Mouse (Mus musculus): ENCODE data around the gene Pip4p1.
"Not testable (repeated sequence)": the region's sequence is repeated elsewhere in the genome, so short reads cannot be mapped to it uniquely, and the experiment has no call there.

Pip4p1 gene

GRCm38 (mm10) chr14:50930754-50931492 is at the start of gene Pip4p1, which contains the start of gene Pnp:
Gene Pip4p1, minus strand, starts transcription at chr14:50930856.
Gene Pnp, plus strand, starts transcription at chr14:50931082.
- peak; percentile 98 for DNase-seq (ENCODE audit: low spot score)

- DNase-seq (ENCODE audit: low spot score), result no peak
Measured at GRCm38 (mm10) chr14:50979631-50980030, 49.0 kb upstream of the Pip4p1 start.

- not testable (repeated sequence) for DNase-seq (ENCODE audit: low spot score)
Measured at GRCm38 (mm10) chr14:50978451-50978850, 47.8 kb upstream of the Pip4p1 start.

- peak; percentile 66 for DNase-seq (ENCODE audit: low spot score)
Measured at GRCm38 (mm10) chr14:50976674-50977073, 46.0 kb upstream of the Pip4p1 start.

- no peak for DNase-seq (ENCODE audit: low spot score)
Measured at GRCm38 (mm10) chr14:50975001-50975400, 44.3 kb upstream of the Pip4p1 start.

- DNase-seq (ENCODE audit: low spot score), result peak; percentile 18
Measured at GRCm38 (mm10) chr14:50973700-50974099, 43.0 kb upstream of the Pip4p1 start.

- DNase-seq (ENCODE audit: low spot score), result not testable (repeated sequence)
Measured at GRCm38 (mm10) chr14:50973054-50973453, 42.4 kb upstream of the Pip4p1 start.

GRCm38 (mm10) chr14:50970822-50971221 is 40.2 kb upstream of the Pip4p1 start:
- no peak for DNase-seq (ENCODE audit: low spot score)

- DNase-seq (ENCODE audit: low spot score), result peak; percentile 42
Measured at GRCm38 (mm10) chr14:50969558-50970544, 39.2 kb upstream of the Pip4p1 start.

- DNase-seq (ENCODE audit: low spot score), result no peak
Measured at GRCm38 (mm10) chr14:50969041-50969440, 38.4 kb upstream of the Pip4p1 start.

GRCm38 (mm10) chr14:50968216-50968980 is 37.7 kb upstream of the Pip4p1 start:
- DNase-seq (ENCODE audit: low spot score), result no peak

- DNase-seq (ENCODE audit: low spot score), result not testable (repeated sequence)
Measured at GRCm38 (mm10) chr14:50958289-50958995, 27.8 kb upstream of the Pip4p1 start.

GRCm38 (mm10) chr14:50957146-50957545 is 26.5 kb upstream of the Pip4p1 start:
- not testable (repeated sequence) for DNase-seq (ENCODE audit: low spot score)

- not testable (repeated sequence) for DNase-seq (ENCODE audit: low spot score)
Measured at GRCm38 (mm10) chr14:50956724-50957123, 26.1 kb upstream of the Pip4p1 start.

- DNase-seq (ENCODE audit: low spot score), result peak; percentile 44
Measured at GRCm38 (mm10) chr14:50955942-50956508, 25.4 kb upstream of the Pip4p1 start, which contains the start of gene Pnp2. Gene Pnp2, plus strand, starts transcription at chr14:50955992.

- DNase-seq (ENCODE audit: low spot score), result no peak
Measured at GRCm38 (mm10) chr14:50955487-50955886, 24.8 kb upstream of the Pip4p1 start.

- not testable (repeated sequence) for DNase-seq (ENCODE audit: low spot score)
Measured at GRCm38 (mm10) chr14:50945526-50945925, 14.9 kb upstream of the Pip4p1 start.

- peak; percentile 29 for DNase-seq (ENCODE audit: low spot score)
Measured at GRCm38 (mm10) chr14:50945081-50945480, 14.4 kb upstream of the Pip4p1 start.

- peak; percentile 63 for DNase-seq (ENCODE audit: low spot score)
Measured at GRCm38 (mm10) chr14:50944668-50945033, 14.0 kb upstream of the Pip4p1 start.

- peak; percentile 97 for DNase-seq (ENCODE audit: low spot score)
Measured at GRCm38 (mm10) chr14:50943932-50944667, 13.4 kb upstream of the Pip4p1 start, which contains the start of gene Gm49342. Gene Gm49342, plus strand, starts transcription at chr14:50944517.
